Mouse (Mus musculus): Measurements from ENCODE around the gene Irf4. TPM values are rescaled to one million over a fixed set of nuclear protein-coding genes. Genes with fewer than 3 reads are reported as not detected.

The Irf4 gene
- polyA plus RNA-seq, 1 experiment from 2014 or later, result 0.07 TPM

DNA sequence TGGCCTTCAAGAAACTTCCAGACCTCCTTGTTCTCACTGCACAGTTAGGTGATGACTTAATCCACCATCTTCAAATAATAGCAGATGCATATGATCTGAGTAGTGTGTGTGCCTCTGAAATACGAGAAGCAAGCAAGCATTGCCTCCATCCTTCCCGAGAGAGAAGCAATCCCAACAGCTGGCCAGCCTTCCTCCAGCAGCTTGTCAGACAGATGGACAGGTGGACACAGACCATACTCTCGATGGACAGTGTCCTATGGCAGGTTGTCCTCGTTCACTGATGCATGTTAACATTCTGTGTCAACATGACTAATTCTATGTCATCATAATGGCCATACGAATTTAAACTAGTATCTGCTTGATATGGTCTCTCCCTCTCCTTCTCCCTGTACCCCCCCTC is 25.8 kb upstream of the Irf4 start:
- 49% methylated on average over 5 of the region's 5 CpGs for WGBS
- ATAC-seq, result no peak
- H3K4me3 ChIP-seq (replicated peaks), result no peak overlapping the region
- H3K9ac ChIP-seq (replicated peaks), result no peak overlapping the region
- H3K27me3 ChIP-seq, result 0 out of 2 replicates have a peak, but pooled peaks cover 3% of the 10 kb centered on the region
- H3K4me1 ChIP-seq (replicated peaks), result peaks cover 17% of the 10 kb centered on the region
- no peaks in the 10 kb centered on the region for H3K9me3 ChIP-seq
- no peak overlapping the region for H3K27ac ChIP-seq
- no peak overlapping the region for H3K4me2 ChIP-seq (replicated peaks)
- no peaks in the 10 kb centered on the region for H3K36me3 ChIP-seq

DNA sequence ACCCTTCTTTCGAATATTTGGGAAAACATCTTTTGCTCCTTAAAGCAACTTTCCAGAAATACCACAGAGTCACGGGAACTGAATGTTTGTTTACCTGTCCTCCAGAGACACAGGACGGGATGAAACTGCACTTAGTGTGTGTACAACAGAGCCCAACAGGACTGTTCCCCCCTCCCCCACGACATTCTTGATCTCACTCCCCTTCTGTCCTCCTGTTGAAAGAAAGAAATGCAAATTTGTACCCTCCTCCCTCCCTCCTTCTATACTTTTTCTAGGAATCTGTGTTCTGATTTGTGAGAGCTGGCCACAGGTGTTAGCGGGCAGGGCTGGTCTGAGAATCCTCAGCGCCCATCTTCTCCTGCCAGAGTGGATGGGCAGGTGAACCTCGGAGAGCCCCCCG is 25.2 kb upstream of the Irf4 start:
- peaks cover 17% of the 10 kb centered on the region for H3K4me1 ChIP-seq (replicated peaks)
- H3K4me3 ChIP-seq (replicated peaks), result no peak overlapping the region
- no peak for ATAC-seq
- no peak overlapping the region for H3K9ac ChIP-seq (replicated peaks)
- H3K4me2 ChIP-seq (replicated peaks), result no peak overlapping the region
- no peaks in the 10 kb centered on the region for H3K9me3 ChIP-seq
- H3K36me3 ChIP-seq, result no peaks in the 10 kb centered on the region
- 53% methylated on average over 8 of the region's 8 CpGs for WGBS
- H3K27ac ChIP-seq, result no peak overlapping the region
- 0 out of 2 replicates have a peak, but pooled peaks cover 3% of the 10 kb centered on the region for H3K27me3 ChIP-seq

DNA sequence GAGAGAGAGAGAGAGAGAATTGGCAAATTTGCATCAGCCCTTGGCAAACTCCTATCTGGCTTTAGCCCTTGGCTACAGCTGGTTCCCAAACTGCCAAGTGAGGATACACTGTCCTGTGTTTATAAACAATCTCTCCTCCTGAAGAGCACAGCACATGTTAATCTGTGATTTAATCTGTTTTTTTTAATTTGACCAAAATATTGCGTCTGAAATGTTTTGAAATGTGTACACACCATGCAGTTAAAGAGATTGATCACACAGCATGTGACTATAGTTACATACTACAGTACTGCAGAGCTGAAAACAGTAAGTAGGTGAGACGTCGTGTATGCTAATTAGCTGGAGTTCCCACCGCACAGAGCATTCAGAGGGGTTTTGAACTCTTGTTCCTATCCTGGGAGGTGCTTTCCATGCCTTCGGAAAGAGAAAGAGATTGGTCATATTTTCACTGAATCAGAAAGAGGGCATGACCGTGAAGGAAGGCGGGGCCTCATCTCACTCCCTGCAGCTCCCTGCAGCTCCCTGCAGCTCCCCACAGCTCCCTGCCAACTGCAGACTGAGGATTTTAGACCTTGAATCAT is 24.2 kb upstream of the Irf4 start:
- 28% methylated on average over 7 of the region's 7 CpGs for WGBS
- H3K4me2 ChIP-seq (replicated peaks), result 0 out of 2 replicates have a peak overlapping the region, but pooled peaks have one; percentile 4
- no peak overlapping the region for H3K4me3 ChIP-seq (replicated peaks)
- H3K27me3 ChIP-seq, result 0 out of 2 replicates have a peak, but pooled peaks cover 3% of the 10 kb centered on the region
- no peak overlapping the region for H3K9ac ChIP-seq (replicated peaks)
- H3K27ac ChIP-seq, result no peak overlapping the region
- no peaks in the 10 kb centered on the region for H3K36me3 ChIP-seq
- no peaks in the 10 kb centered on the region for H3K9me3 ChIP-seq
- peaks cover 17% of the 10 kb centered on the region for H3K4me1 ChIP-seq (replicated peaks)
- 0 out of 2 replicates have a peak, but pooled peaks have one; percentile 41 for ATAC-seq

DNA sequence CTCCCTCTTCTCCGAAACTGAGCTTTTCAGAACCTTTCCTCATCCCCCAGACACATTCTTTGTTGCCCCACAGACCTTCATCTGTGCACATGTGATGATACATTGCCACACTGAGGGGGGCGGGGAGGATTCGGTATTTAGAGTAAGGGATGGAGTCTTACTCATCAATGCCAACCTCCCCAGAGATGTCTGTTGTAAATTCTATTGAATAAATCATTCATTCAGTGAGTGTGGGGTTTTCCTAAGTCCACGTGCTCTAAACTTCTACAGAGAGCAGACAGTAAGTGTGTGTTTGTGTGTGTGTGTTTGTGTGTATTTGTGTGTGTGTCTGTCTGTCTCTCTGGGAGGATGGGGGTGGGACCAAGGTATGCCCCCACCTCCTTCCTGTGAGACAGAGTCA is 22.1 kb upstream of the Irf4 start:
- H3K9ac ChIP-seq (replicated peaks), result no peak overlapping the region
- H3K4me1 ChIP-seq (replicated peaks), result peaks cover 17% of the 10 kb centered on the region
- no peak overlapping the region for H3K4me3 ChIP-seq (replicated peaks)
- no peaks in the 10 kb centered on the region for H3K36me3 ChIP-seq
- no peak overlapping the region for H3K4me2 ChIP-seq (replicated peaks)
- 84% methylated on average over 4 of the region's 4 CpGs for WGBS
- ATAC-seq, result no peak
- H3K27me3 ChIP-seq, result no peaks in the 10 kb centered on the region
- H3K9me3 ChIP-seq, result no peaks in the 10 kb centered on the region
- no peak overlapping the region for H3K27ac ChIP-seq

DNA sequence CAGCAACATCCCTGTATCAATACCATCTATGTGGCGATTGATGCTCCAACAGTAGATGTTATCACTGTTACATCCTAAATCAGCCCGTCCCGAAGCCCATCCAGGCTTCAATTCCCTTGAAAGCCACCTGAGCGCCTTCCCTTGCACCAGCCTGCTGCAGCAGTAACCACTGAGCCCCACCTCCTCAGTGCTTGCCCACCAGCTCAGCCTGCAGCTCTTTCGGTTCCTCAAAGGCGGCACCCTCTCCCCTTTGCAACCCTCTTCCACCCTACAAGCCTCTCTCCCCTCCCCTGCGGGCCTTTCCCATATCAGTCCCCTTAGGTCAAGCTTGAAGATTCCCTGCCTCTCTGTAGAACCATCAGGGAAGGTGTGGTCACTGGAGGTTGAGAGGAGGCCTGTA is 20.9 kb upstream of the Irf4 start:
- no peak for ATAC-seq
- Histone ChIP-seq H3K36me3 (no peaks in the 10 kb centered on the region), H3K9ac (replicated peaks) (no peak overlapping the region), H3K27ac (no peak overlapping the region), H3K4me2 (replicated peaks) (no peak overlapping the region), H3K27me3 (no peaks in the 10 kb centered on the region), H3K4me1 (replicated peaks) (peaks cover 10% of the 10 kb centered on the region), H3K9me3 (no peaks in the 10 kb centered on the region), H3K4me3 (replicated peaks) (no peak overlapping the region)
- WGBS, result 96% methylated on average over 7 of the region's 7 CpGs

DNA sequence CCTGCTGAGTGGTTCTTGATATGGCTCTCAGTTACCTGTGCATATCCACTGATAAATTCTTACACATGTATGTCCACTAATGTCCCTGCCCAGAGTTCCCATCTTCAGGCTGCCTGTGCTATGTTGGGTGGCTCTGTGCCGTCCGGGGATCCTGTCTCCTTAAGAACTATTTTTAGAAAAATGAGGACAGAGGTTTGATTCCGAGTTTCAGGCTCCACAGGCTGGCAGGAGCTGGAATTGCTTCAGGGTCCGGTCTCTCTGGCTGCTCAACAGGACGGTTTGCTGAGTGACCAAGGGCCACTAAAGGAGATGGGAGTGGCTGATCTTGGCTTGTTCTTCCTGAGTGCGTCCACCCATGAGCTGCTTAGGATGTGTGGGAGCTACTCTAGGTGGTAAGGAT is 19.8 kb upstream of the Irf4 start:
- H3K27ac ChIP-seq, result no peak overlapping the region
- 66% methylated on average over 6 of the region's 6 CpGs for WGBS
- no peak for ATAC-seq

DNA sequence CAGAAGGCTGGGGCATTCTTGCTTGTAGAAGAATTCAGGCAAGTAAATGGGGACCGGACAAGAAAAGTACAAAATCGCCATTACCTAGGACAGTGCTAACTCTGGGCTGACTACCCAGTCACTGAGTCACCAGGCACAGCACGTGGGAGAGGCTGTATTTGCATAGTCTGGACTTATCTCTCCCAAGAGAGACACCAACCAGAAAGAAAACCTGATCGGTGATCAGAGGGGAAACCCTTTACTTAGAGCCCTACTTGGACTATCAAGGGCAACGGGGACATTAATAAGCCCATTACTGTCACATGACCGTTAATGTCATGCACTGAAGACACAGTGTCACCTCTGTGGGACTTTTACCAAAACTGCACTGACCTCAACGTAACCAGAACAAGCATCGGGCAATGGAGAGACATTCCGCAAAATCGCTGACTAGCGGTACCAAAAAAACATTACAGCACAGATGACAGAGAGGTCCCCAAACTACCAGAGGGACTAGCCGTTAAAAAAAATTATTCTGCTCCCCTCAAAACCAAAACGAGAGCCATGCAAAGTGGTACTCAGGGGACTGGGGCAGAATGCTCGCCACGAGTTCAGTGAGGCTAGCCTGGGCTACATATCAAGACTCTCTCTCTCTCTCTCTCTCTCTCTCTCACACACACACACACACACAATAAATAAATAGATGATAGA is 18.8 kb upstream of the Irf4 start:
- no peak overlapping the region for H3K27ac ChIP-seq
- H3K27me3 ChIP-seq, result no peaks in the 10 kb centered on the region
- no peak overlapping the region for H3K9ac ChIP-seq (replicated peaks)
- WGBS, result 84% methylated on average over 15 of the region's 15 CpGs
- peaks cover under 1% of the 10 kb centered on the region for H3K4me1 ChIP-seq (replicated peaks)
- no peak for ATAC-seq
- no peaks in the 10 kb centered on the region for H3K36me3 ChIP-seq
- H3K4me3 ChIP-seq (replicated peaks), result no peak overlapping the region
- H3K4me2 ChIP-seq (replicated peaks), result no peak overlapping the region
- no peaks in the 10 kb centered on the region for H3K9me3 ChIP-seq

More for the DNA sequence above, 19.8 kb upstream of the Irf4 start:
- H3K4me1 ChIP-seq (replicated peaks), result peaks cover 6% of the 10 kb centered on the region
- H3K36me3 ChIP-seq, result no peaks in the 10 kb centered on the region
- no peak overlapping the region for H3K9ac ChIP-seq (replicated peaks)
- no peak overlapping the region for H3K4me3 ChIP-seq (replicated peaks)
- H3K27me3 ChIP-seq, result no peaks in the 10 kb centered on the region
- no peak overlapping the region for H3K4me2 ChIP-seq (replicated peaks)
- no peaks in the 10 kb centered on the region for H3K9me3 ChIP-seq

DNA sequence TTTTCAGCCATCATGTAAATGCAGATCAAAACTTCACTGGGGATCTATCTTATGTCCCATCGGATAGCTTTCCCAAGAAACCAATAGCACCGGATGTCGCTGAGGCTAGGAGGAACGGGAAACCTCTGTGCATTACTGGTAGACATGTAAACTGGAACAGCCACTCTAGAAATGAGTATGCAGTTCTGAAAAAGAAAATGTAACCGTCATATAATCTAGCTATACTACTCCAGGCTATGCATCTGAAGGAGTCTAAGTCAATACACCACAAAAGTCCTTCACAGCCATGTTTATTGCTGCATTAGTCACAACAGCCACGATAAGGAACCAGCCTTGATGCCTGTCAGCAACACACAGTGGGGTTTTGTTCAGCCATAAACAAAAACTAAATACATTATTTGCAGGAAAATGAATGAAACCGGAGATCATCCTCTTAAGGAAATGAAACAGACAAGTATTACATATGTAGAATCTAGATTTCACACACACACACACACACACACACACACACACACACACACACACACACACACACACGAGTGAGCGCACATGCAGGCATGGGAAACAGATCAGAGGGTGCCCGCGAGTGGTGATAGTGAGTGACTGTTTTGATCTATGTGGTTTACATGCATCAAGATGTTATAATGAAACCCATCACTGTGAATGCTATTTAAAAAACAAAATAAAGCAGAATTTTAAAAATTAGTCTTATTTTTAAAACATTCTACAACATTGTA is 16.1 kb upstream of the Irf4 start:
- ATAC-seq, result no peak
- Histone ChIP-seq H3K36me3 (no peaks in the 10 kb centered on the region), H3K4me3 (replicated peaks) (no peak overlapping the region), H3K9me3 (no peaks in the 10 kb centered on the region), H3K27me3 (no peaks in the 10 kb centered on the region), H3K27ac (no peak overlapping the region), H3K4me2 (replicated peaks) (no peak overlapping the region), H3K4me1 (replicated peaks) (no peaks in the 10 kb centered on the region), H3K9ac (replicated peaks) (no peak overlapping the region)
- 89% methylated on average over 11 of the region's 11 CpGs for WGBS

DNA sequence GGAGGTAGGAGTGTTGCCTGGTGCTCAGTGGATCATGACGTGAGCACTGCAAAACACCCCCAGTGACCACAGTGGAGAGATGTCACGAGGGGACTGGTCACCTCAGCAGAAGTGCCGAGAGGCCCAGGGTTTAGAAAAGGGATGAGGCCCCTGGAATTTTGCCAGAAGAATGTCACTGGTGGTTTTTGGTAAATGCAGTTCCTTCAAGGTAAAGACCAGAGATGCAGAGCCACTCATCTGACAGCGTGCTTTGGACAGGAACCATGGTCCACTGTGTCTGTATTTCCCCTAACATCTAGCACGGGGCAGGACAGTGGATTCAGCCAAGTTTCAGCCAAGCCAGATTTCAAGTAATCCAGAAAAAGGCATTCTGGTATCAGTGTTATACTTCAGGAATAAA is 12.3 kb upstream of the Irf4 start:
- Histone ChIP-seq H3K4me1 (replicated peaks) (no peaks in the 10 kb centered on the region), H3K9ac (replicated peaks) (no peak overlapping the region), H3K36me3 (no peaks in the 10 kb centered on the region), H3K4me2 (replicated peaks) (no peak overlapping the region), H3K27ac (no peak overlapping the region), H3K27me3 (no peaks in the 10 kb centered on the region), H3K4me3 (replicated peaks) (no peak overlapping the region), H3K9me3 (no peaks in the 10 kb centered on the region)
- ATAC-seq, result no peak
- 85% methylated on average over 5 of the region's 5 CpGs for WGBS

DNA sequence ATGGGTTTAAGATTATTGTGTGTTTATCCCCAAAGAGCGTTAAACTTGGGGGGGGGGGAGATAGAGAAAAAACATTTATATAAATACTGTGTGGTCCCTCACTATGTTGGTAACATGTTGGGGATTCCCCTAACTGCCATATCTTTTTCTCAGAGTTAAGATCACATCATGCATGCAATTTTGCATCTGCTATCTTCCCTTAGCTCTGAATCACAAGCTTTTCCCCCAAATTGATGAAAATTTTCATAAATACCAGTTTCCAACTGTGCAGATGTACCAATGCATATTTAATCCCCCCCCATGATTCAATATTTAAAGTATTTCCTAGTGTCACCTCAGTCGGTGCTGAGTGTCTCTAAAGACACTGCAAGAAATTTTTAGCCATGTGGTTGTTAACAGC is 11.8 kb upstream of the Irf4 start:
- Histone ChIP-seq H3K4me1 (replicated peaks) (no peaks in the 10 kb centered on the region), H3K4me3 (replicated peaks) (no peak overlapping the region), H3K4me2 (replicated peaks) (no peak overlapping the region), H3K27ac (no peak overlapping the region), H3K9ac (replicated peaks) (no peak overlapping the region), H3K9me3 (no peaks in the 10 kb centered on the region), H3K27me3 (no peaks in the 10 kb centered on the region), H3K36me3 (no peaks in the 10 kb centered on the region)
- 91% methylated on average over 2 of the region's 2 CpGs for WGBS
- no peak for ATAC-seq

DNA sequence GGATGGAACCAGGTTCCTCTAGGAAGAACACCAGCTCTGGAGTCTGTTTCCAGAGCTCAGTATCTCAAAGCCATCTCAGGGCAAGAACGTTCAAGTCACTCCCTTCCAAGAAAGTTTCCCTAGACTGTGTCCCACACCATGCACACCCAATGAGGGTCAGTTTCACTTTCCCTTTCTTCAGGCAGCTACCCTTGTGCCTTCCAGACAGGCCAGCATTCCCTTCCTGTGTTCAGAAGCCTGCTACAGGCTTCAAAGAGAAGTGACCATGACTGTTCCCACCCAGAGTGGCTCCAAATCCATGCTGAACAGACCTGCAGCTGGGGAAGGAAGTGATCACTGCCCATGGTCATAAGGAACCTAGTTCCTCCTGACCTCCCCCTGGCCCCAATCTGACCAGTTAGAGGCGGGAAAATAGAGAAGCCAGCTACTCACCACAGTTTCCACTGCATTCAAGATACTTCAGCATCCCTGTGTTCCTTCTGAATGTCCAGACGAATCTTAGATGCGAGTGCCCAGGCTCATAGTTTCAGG is 10.7 kb upstream of the Irf4 start:
- Histone ChIP-seq H3K27me3 (no peaks in the 10 kb centered on the region), H3K9ac (replicated peaks) (no peak overlapping the region), H3K27ac (no peak overlapping the region), H3K4me2 (replicated peaks) (no peak overlapping the region), H3K4me3 (replicated peaks) (no peak overlapping the region), H3K9me3 (no peaks in the 10 kb centered on the region), H3K36me3 (no peaks in the 10 kb centered on the region), H3K4me1 (replicated peaks) (no peaks in the 10 kb centered on the region)
- 81% methylated on average over 4 of the region's 4 CpGs for WGBS
- no peak for ATAC-seq

DNA sequence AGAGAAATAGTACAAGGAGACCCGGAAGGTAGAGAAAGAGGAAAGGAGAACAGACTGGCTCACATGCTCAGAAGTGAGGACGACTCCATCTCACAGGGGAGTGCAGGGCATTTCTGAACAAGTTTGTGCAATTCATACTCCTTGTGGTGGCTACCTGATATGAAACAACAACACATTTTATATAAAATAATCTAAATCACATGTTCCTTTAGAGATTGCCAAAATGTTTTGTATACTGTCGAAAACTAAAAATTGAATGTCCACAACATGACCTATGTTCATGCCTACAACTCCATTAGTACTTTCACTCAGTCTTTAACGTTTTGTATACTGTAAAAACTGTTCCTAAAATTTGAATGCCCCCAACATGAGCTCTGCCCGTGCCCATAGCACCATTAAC is 7.9 kb upstream of the Irf4 start:
- Histone ChIP-seq H3K36me3 (no peaks in the 10 kb centered on the region), H3K27me3 (peaks cover 3% of the 10 kb centered on the region; the same call in 1 of the 2 replicates), H3K4me3 (replicated peaks) (no peak overlapping the region), H3K4me2 (replicated peaks) (no peak overlapping the region), H3K9ac (replicated peaks) (no peak overlapping the region), H3K4me1 (replicated peaks) (no peaks in the 10 kb centered on the region), H3K27ac (no peak overlapping the region), H3K9me3 (no peaks in the 10 kb centered on the region)
- ATAC-seq, result no peak
- 75% methylated on average over 5 of the region's 5 CpGs for WGBS
